Mouse (Mus musculus): ENCODE measurements at regions not wholly inside any gene's neighbourhood (a gene's known extent, or its start where the extent isn't known, plus 50 kb on each side); places are given as distances from the start of the nearest gene placed in this dataset.

GRCm38 (mm10) chr17:9286431-9286830 is 135.4 kb upstream of the Gm17728 start:
- DNase-seq (ENCODE audit: low spot score, missing footprints) (no peak), ATAC-seq (ENCODE audit: low FRiP score) (no peak)
- H3K9me3 ChIP-seq (ENCODE audit: control insufficient read depth, low read length), result no peaks in the 10 kb centered on the region
- no peak overlapping the region for H3K4me3 ChIP-seq (ENCODE audit: low read depth, low read length)
- no peak overlapping the region for H3K9ac ChIP-seq (ENCODE audit: low read length)
- H3K4me2 ChIP-seq, result no peak overlapping the region
- 57% methylated on average over 5 of the region's 5 CpGs for WGBS
- H3K4me1 ChIP-seq (ENCODE audit: control insufficient read depth, insufficient read depth, low read length), result peaks cover 4% of the 10 kb centered on the region; the same call in 1 of the 2 replicates
- no peaks in the 10 kb centered on the region for H3K27me3 ChIP-seq (ENCODE audit: control insufficient read depth, insufficient read depth, low read length)
- H3K27ac ChIP-seq (ENCODE audit: low read depth, low read length), result no peak overlapping the region
- no peaks in the 10 kb centered on the region for H3K36me3 ChIP-seq (ENCODE audit: control insufficient read depth, insufficient read depth, low read length)

GRCm38 (mm10) chr17:9286834-9287233 is 135.0 kb upstream of the Gm17728 start:
- H3K4me3 ChIP-seq (ENCODE audit: low read depth, low read length), result no peak overlapping the region
- H3K36me3 ChIP-seq (ENCODE audit: control insufficient read depth, insufficient read depth, low read length), result no peaks in the 10 kb centered on the region
- DNase-seq (ENCODE audit: low spot score, missing footprints), result no peak
- peaks cover 4% of the 10 kb centered on the region; the same call in 1 of the 2 replicates for H3K4me1 ChIP-seq (ENCODE audit: control insufficient read depth, insufficient read depth, low read length)
- no peak overlapping the region for H3K9ac ChIP-seq (ENCODE audit: low read length)
- H3K27me3 ChIP-seq (ENCODE audit: control insufficient read depth, insufficient read depth, low read length), result no peaks in the 10 kb centered on the region
- no peak overlapping the region for H3K4me2 ChIP-seq
- no peak for ATAC-seq (ENCODE audit: low FRiP score)
- 70% methylated on average over 6 of the region's 6 CpGs for WGBS
- H3K27ac ChIP-seq (ENCODE audit: low read depth, low read length), result no peak overlapping the region
- H3K9me3 ChIP-seq (ENCODE audit: control insufficient read depth, low read length), result no peaks in the 10 kb centered on the region

GRCm38 (mm10) chr17:9287682-9288081 is 134.2 kb upstream of the Gm17728 start:
- no peaks in the 10 kb centered on the region for H3K9me3 ChIP-seq (ENCODE audit: control insufficient read depth, low read length)
- H3K27me3 ChIP-seq (ENCODE audit: control insufficient read depth, insufficient read depth, low read length), result no peaks in the 10 kb centered on the region
- no peak overlapping the region for H3K4me3 ChIP-seq (ENCODE audit: low read depth, low read length)
- H3K36me3 ChIP-seq (ENCODE audit: control insufficient read depth, insufficient read depth, low read length), result no peaks in the 10 kb centered on the region
- H3K4me2 ChIP-seq, result no peak overlapping the region
- H3K9ac ChIP-seq (ENCODE audit: low read length), result no peak overlapping the region
- H3K27ac ChIP-seq (ENCODE audit: low read depth, low read length), result no peak overlapping the region
- DNase-seq (ENCODE audit: low spot score, missing footprints), result no peak
- no peak for ATAC-seq (ENCODE audit: low FRiP score)
- 76% methylated on average over 9 of the region's 9 CpGs for WGBS
- H3K4me1 ChIP-seq (ENCODE audit: control insufficient read depth, insufficient read depth, low read length), result peaks cover 4% of the 10 kb centered on the region; the same call in 1 of the 2 replicates

GRCm38 (mm10) chr17:9291601-9292000 is 130.3 kb upstream of the Gm17728 start:
- Histone ChIP-seq H3K4me1 (ENCODE audit: control insufficient read depth, insufficient read depth, low read length) (peaks cover 4% of the 10 kb centered on the region; the same call in 1 of the 2 replicates), H3K36me3 (ENCODE audit: control insufficient read depth, insufficient read depth, low read length) (no peaks in the 10 kb centered on the region), H3K27me3 (ENCODE audit: control insufficient read depth, insufficient read depth, low read length) (no peaks in the 10 kb centered on the region), H3K27ac (ENCODE audit: low read depth, low read length) (no peak overlapping the region), H3K4me2 (no peak overlapping the region), H3K4me3 (ENCODE audit: low read depth, low read length) (no peak overlapping the region), H3K9ac (ENCODE audit: low read length) (no peak overlapping the region), H3K9me3 (ENCODE audit: control insufficient read depth, low read length) (no peaks in the 10 kb centered on the region)
- DNase-seq (ENCODE audit: low spot score, missing footprints), result no peak
- ATAC-seq (ENCODE audit: low FRiP score), result no peak
- WGBS, result 31% methylated on average over 4 of the region's 4 CpGs

- ATAC-seq (ENCODE audit: low FRiP score) (no peak), DNase-seq (ENCODE audit: low spot score, missing footprints) (no peak)
- H3K4me1 ChIP-seq (ENCODE audit: control insufficient read depth, insufficient read depth, low read length), result peaks cover 4% of the 10 kb centered on the region; the same call in 1 of the 2 replicates
- H3K27ac ChIP-seq (ENCODE audit: low read depth, low read length), result no peak overlapping the region
- no peaks in the 10 kb centered on the region for H3K27me3 ChIP-seq (ENCODE audit: control insufficient read depth, insufficient read depth, low read length)
- H3K36me3 ChIP-seq (ENCODE audit: control insufficient read depth, insufficient read depth, low read length), result no peaks in the 10 kb centered on the region
- 89% methylated on average over 7 of the region's 7 CpGs for WGBS
- H3K9ac ChIP-seq (ENCODE audit: low read length), result no peak overlapping the region
- no peaks in the 10 kb centered on the region for H3K9me3 ChIP-seq (ENCODE audit: control insufficient read depth, low read length)
- no peak overlapping the region for H3K4me3 ChIP-seq (ENCODE audit: low read depth, low read length)
- no peak overlapping the region for H3K4me2 ChIP-seq
Measured at GRCm38 (mm10) chr17:9292296-9292695, 129.6 kb upstream of the Gm17728 start.

GRCm38 (mm10) chr17:9296371-9296770 is 125.5 kb upstream of the Gm17728 start:
- no peak for DNase-seq (ENCODE audit: low spot score, missing footprints)
- no peak overlapping the region for H3K9ac ChIP-seq (ENCODE audit: low read length)
- no peak overlapping the region for H3K4me2 ChIP-seq
- no peak overlapping the region for H3K27ac ChIP-seq (ENCODE audit: low read depth, low read length)
- no peaks in the 10 kb centered on the region for H3K4me1 ChIP-seq (ENCODE audit: control insufficient read depth, insufficient read depth, low read length)
- no peaks in the 10 kb centered on the region for H3K9me3 ChIP-seq (ENCODE audit: control insufficient read depth, low read length)
- WGBS, result 75% methylated on average over 1 of the region's 1 CpGs
- no peak for ATAC-seq (ENCODE audit: low FRiP score)
- H3K27me3 ChIP-seq (ENCODE audit: control insufficient read depth, insufficient read depth, low read length), result no peaks in the 10 kb centered on the region
- no peak overlapping the region for H3K4me3 ChIP-seq (ENCODE audit: low read depth, low read length)
- H3K36me3 ChIP-seq (ENCODE audit: control insufficient read depth, insufficient read depth, low read length), result no peaks in the 10 kb centered on the region

GRCm38 (mm10) chr17:9298231-9298630 is 123.6 kb upstream of the Gm17728 start:
- Histone ChIP-seq H3K4me2 (no peak overlapping the region), H3K9me3 (ENCODE audit: control insufficient read depth, low read length) (no peaks in the 10 kb centered on the region), H3K27me3 (ENCODE audit: control insufficient read depth, insufficient read depth, low read length) (no peaks in the 10 kb centered on the region), H3K4me1 (ENCODE audit: control insufficient read depth, insufficient read depth, low read length) (no peaks in the 10 kb centered on the region), H3K27ac (ENCODE audit: low read depth, low read length) (no peak overlapping the region), H3K4me3 (ENCODE audit: low read depth, low read length) (no peak overlapping the region), H3K36me3 (ENCODE audit: control insufficient read depth, insufficient read depth, low read length) (no peaks in the 10 kb centered on the region), H3K9ac (ENCODE audit: low read length) (no peak overlapping the region)
- no peak for ATAC-seq (ENCODE audit: low FRiP score)
- no peak for DNase-seq (ENCODE audit: low spot score, missing footprints)
- 92% methylated on average over 1 of the region's 1 CpGs for WGBS

- no peak overlapping the region for H3K27ac ChIP-seq (ENCODE audit: low read depth, low read length)
- ATAC-seq (ENCODE audit: low FRiP score) (no peak), DNase-seq (ENCODE audit: low spot score, missing footprints) (no peak)
- H3K9me3 ChIP-seq (ENCODE audit: control insufficient read depth, low read length), result no peaks in the 10 kb centered on the region
- H3K4me2 ChIP-seq, result no peak overlapping the region
- H3K36me3 ChIP-seq (ENCODE audit: control insufficient read depth, insufficient read depth, low read length), result no peaks in the 10 kb centered on the region
- 48% methylated on average over 4 of the region's 4 CpGs for WGBS
- no peaks in the 10 kb centered on the region for H3K4me1 ChIP-seq (ENCODE audit: control insufficient read depth, insufficient read depth, low read length)
- H3K9ac ChIP-seq (ENCODE audit: low read length), result no peak overlapping the region
- H3K27me3 ChIP-seq (ENCODE audit: control insufficient read depth, insufficient read depth, low read length), result no peaks in the 10 kb centered on the region
- no peak overlapping the region for H3K4me3 ChIP-seq (ENCODE audit: low read depth, low read length)
Measured at GRCm38 (mm10) chr17:9301101-9301501, 120.8 kb upstream of the Gm17728 start.

- Histone ChIP-seq H3K27me3 (ENCODE audit: control insufficient read depth, insufficient read depth, low read length) (no peaks in the 10 kb centered on the region), H3K4me2 (no peak overlapping the region), H3K9me3 (ENCODE audit: control insufficient read depth, low read length) (no peaks in the 10 kb centered on the region), H3K36me3 (ENCODE audit: control insufficient read depth, insufficient read depth, low read length) (no peaks in the 10 kb centered on the region), H3K4me1 (ENCODE audit: control insufficient read depth, insufficient read depth, low read length) (peaks cover 2% of the 10 kb centered on the region; the same call in 1 of the 2 replicates), H3K4me3 (ENCODE audit: low read depth, low read length) (no peak overlapping the region), H3K27ac (ENCODE audit: low read depth, low read length) (no peak overlapping the region), H3K9ac (ENCODE audit: low read length) (no peak overlapping the region)
- ATAC-seq (ENCODE audit: low FRiP score) (no peak), DNase-seq (ENCODE audit: low spot score, missing footprints) (no peak)
- 44% methylated on average over 2 of the region's 2 CpGs for WGBS
Measured at GRCm38 (mm10) chr17:9308507-9308906, 113.4 kb upstream of the Gm17728 start.

- H3K27ac ChIP-seq (ENCODE audit: low read depth, low read length), result no peak overlapping the region
- H3K36me3 ChIP-seq (ENCODE audit: control insufficient read depth, insufficient read depth, low read length), result no peaks in the 10 kb centered on the region
- no peak overlapping the region for H3K4me3 ChIP-seq (ENCODE audit: low read depth, low read length)
- no peaks in the 10 kb centered on the region for H3K27me3 ChIP-seq (ENCODE audit: control insufficient read depth, insufficient read depth, low read length)
- H3K9ac ChIP-seq (ENCODE audit: low read length), result no peak overlapping the region
- no peak overlapping the region for H3K4me2 ChIP-seq
- no peak for DNase-seq (ENCODE audit: low spot score, missing footprints)
- WGBS, result 90% methylated on average over 6 of the region's 6 CpGs
- ATAC-seq (ENCODE audit: low FRiP score), result no peak
- no peaks in the 10 kb centered on the region for H3K9me3 ChIP-seq (ENCODE audit: control insufficient read depth, low read length)
- no peaks in the 10 kb centered on the region for H3K4me1 ChIP-seq (ENCODE audit: control insufficient read depth, insufficient read depth, low read length)
Measured at GRCm38 (mm10) chr17:9322772-9323171, 99.1 kb upstream of the Gm17728 start.

Measured in midbrain, embryonic 11.5 days (tissue).